Mouse (Mus musculus): ENCODE measurements around the gene Ssb.
A peak's percentile ranks its signal among the peaks of the same experiment; 100 is the strongest.
"Not testable (repeated sequence)": the region's sequence is repeated elsewhere in the genome, so short reads cannot be mapped to it uniquely, and the experiment has no call there.

Gene Ssb

DNA sequence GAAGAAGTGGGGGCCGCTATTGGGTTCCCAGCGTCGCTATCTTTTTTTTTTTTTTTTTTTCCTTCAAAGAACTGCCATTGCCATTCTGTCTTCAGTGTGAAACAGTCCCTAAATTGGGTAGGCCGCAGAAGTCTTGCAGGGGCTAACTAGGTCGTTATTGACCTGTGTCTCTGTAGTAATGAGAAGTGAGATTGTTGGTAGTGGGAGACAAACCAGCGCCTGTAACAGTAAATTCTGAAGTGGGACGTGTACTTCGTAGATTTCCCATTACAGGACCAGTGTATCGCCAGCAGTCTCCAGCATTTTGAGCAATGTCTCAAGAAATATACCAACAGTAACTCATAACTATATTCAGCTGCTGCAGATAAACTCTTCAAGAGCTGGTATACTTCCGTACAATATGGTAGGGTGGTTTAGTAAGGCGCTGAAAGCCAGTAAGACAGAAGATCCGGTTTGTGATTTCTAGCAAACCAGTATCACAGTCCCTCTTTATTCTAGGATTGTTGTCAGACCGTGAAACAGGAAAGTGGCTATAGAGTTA, 825 bp downstream of the Ssb start:
- DNase-seq (ENCODE audit: low spot score in 2 of 2), result no peak

DNA sequence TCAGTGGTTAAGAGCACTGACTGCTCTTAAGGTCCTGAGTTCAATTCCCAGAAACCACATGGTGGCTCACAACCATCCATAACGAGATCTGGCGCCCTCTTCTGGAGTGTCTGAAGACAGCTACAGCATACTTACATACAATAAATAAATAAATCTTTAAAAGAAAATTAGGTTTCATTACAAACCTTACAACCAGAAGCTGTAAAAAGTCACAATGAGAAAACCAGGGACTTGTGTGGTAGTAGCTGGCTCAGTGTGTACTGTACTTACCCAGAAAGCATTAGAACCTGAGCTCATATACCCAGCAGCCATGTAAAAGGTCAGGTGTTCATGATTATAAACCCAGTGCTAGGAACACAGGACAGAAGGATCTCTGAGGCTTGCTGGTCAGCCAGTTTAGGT, 22.6 kb downstream of the Ssb start:
- peak in 1 of 2 experiments; percentile 7 for DNase-seq (ENCODE audit: low spot score in 2 of 2)

DNA sequence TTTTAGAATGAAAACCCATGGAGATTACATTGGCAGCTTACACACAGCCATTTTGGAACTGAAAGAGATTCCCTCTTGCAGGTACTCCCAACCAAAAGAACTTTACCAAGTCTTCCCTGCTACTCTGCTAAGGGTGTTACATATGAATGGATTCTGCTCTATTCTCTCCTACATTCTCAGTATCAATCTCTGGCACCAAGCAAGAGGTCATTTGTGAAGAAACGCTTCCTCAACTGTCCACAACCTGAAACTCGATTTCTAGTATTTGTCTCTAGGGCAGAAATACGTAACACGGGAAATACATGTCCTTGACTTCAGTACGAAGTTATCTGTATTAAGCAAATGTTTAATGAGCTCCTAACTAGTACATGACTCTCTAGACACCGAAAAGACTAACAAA, 23.2 kb downstream of the Ssb start:
- no peak for DNase-seq (ENCODE audit: low spot score in 2 of 2)

DNA sequence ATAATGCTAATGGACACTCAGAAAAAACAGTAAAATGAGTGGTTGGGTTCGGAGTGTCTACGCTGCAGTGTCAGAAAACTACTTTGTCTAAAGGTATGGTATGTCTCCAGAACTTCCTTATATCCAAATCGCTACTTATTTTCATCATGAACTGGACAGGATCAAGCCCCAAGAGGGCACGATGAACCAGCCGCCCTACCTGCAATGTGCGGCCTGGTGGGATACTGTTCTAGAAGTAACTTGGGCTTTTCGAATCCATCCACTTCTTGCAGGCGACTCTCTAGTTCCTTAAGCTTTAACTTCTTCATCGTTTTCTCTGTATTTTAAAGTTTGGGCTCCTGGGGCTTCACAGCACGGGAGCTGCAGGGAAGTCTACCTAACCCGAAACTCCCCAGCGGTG, 23.7 kb downstream of the Ssb start:
- peak in 1 of 2 experiments; percentile 15 for DNase-seq (ENCODE audit: low spot score in 2 of 2)

GRCm38 (mm10) chr2:69885451-69886305, 24.3 kb downstream of the Ssb start, which contains the start of gene Mettl5:
Gene Mettl5, minus strand, starts transcription at chr2:69885615.
- DNase-seq (ENCODE audit: low spot score in 2 of 2), result peak; percentile 82 to 87

- no peak for DNase-seq (ENCODE audit: low spot score in 2 of 2)
Measured at GRCm38 (mm10) chr2:69888957-69889356, 27.6 kb downstream of the Ssb start.

DNA sequence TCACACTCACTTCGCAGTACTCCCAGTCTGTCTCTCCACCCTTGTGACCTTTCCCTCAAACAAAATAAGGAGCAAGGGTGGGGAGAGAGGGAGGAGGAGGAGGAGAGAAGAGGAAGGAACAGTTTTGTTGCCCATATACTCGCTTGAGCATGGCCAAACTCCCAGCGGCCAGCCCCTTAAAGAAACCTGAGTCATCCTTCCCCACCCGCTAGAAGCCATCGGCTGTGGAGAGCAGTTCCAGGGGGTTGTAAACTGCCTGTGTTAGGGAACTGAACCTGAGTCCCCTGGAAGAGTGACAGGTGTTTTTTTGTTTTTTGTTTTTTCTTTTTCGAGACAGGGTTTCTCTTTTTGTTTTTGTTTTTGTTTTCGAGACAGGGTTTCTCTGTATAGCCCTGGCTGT, 29.5 kb downstream of the Ssb start:
- no peak for DNase-seq (ENCODE audit: low spot score in 2 of 2)

GRCm38 (mm10) chr2:69893145-69893544, 31.8 kb downstream of the Ssb start:
- DNase-seq (ENCODE audit: low spot score in 2 of 2), result no peak

DNA sequence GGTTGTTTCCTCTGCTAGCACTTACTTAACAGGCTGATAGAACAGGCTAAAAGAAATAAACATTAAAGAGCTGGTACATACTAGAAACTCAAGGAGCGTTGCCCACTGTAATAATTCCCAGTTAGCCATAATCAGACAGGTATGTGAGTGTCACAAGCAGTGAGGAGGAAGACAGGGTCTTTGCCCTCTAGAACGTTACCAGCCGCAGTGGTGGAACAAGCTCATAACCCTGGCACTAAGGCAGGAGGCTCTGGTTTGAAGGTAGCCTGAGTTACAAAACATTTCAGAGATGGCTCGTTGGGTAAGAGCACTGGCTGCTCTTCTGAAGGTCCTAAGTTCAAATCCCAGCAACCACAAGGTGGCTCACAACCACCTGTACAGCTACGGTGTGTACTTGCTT, 32.5 kb downstream of the Ssb start:
- DNase-seq (ENCODE audit: low spot score in 2 of 2), result no peak

DNA sequence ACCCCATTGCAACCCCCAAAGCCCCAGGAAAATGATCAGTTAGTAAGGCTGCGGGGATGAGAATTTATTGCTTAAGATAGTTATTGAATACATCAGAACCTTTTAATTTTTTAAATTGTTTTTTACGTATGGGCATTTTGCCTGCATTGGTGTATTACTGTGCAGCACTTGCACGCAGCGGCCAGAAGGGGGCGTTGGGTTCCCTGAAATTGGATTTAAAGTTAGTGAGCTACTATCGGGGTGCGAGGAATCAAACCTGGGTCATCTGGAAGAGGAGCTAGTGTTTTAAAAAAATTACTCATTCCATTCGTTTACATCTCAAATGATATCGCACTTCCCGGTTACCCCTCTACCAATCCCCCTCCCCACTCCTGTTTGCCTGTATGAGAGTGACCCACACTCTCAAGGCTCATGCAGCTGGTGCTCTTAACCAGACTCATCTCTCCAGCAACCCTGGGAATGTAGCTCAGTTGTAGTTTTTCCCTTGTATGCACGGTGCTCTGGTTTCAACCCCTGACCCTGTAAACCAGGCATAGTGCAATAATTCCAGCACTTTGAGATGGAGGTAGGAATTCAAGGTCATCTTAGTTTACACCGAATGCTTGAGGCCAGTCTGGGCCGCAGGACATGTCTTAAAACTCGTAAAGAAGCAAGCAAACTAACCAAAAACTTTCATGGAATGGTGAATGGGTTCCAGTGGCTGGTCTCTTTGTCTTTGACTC, 34.3 kb downstream of the Ssb start:
- DNase-seq (ENCODE audit: low spot score in 2 of 2), result peak in 1 of 2 experiments; percentile 30

DNA sequence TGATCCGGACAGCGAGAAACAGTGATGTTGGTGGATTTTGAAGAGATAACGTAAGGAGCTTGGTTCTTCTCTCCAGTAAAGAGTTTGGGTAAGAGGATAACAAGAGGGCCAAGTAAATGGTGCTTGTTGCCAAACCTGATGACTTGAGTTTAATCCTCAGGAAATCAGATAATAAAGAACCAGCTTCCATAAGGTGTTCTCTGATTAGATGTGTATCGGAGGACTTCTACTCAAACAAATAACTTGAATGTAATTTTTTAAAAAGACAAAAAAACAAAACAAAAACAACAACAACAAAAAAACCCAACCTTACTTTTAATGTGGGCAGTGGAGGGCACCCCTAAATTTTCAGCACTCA, 34.8 kb downstream of the Ssb start:
- no peak for DNase-seq (ENCODE audit: low spot score in 2 of 2)

DNA sequence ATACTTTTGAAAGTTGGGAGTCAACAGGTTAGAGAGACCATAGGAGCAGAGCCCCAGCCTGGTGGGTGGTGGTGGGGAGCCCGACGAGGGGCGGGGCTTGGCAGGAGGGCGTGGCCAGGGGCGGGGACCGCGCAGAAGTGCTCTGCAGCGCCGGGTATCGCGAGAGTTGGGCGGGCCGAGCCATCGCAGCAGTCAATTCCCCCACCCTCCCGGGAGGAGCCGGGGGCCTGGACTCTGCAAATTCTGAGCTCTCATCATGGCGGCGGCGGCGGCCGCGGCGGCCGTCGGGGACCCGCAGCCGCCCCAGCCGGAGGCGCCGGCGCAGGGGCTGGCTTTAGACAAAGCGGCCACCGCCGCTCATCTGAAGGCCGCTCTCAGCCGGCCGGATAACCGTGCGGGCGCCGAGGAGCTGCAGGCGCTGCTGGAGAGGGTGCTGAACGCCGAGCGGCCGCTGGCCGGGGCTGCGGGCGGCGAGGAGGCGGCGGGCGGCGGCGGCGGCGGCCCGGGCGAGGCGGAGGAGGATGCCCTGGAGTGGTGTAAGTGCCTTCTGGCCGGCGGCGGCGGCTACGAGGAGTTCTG, 35.8 kb downstream of the Ssb start, which contains the start of gene Ubr3:
Gene Ubr3 (plus strand): TSS at position 208 of the 579 bp plus-strand sequence.
- peak; percentile 99 for DNase-seq (ENCODE audit: low spot score in 2 of 2)

DNA sequence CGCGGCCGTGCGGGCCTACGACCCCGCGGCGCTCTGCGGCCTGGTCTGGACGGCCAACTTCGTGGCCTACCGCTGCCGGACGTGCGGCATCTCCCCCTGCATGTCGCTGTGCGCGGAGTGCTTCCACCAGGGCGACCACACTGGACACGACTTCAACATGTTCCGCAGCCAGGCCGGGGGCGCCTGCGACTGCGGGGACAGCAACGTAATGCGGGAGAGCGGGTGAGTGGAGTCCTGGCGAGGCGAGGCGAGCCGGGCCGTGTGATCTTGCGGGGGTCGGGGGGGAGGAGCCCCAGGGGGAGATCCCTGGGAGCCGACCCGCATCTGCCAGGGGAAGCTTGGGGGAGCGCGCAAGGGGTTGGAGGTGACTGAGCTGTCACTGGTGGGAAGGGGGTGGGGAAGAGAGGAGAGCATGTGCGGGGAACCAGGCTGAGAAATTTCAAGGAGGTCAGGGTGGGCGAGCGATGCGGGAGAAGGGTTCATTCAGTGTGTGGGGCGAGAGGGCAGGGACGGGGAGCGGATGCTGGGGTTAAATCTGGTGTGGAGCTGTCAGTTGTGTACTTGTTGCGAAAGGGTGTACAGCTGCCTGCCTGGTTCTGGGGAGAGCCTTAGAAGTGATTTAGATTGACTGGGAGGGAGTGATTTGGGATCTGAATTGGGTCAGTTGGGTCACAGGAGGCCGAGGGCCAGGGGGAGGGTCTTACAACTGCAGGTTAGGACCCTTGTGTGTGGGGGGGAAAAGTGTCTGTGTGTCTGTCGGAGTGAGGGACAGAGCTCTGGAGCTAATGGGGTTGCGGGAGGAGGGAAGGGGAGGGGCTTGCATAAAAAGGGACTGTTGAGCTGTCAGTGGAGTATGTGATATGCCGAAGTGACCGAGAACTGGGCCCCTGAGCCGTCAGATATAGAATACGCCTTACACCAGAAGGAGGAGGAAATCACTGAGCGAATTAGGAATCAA, 36.5 kb downstream of the Ssb start:
- peak; percentile 13 to 37 for DNase-seq (ENCODE audit: low spot score in 2 of 2)

DNA sequence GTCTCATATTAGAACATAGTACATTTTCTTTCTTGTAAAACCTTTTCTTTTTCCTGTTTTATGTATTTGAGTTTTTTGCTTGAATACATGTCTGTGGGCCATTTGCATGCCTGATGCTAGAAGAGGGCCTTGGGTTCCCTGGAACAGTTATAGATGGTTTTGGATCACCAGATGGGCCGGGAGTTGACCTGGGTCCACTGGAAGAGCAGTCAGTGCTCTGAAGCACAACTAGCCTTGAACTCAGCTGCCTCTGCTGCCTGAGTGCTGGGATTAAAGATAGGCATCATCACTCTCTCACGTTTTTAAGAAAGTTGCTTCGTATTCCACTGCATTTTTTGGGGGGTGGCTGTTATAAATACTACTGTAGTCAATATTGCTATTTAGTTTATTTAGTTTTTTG, 42.2 kb downstream of the Ssb start:
- no peak for DNase-seq (ENCODE audit: low spot score in 2 of 2)

DNA sequence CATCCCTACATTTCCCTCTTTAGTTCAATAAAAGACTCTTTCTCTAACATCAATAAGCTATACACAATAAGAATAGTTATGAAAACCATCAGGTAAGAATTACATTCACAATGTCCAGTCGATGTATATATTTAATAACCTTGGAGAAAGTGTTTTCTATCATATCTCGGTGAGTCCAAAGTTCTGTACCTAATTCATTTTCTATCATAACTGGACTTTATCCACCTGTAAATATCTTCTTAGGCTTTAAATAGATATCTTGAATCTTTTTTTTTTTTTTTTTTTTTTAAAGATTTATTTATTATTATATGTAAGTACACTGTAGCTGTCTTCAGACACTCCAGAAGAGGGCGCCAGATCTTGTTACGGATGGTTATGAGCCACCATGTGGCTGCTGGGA, 46.0 kb downstream of the Ssb start:
- DNase-seq (ENCODE audit: low spot score in 2 of 2), result not testable (repeated sequence)

GRCm38 (mm10) chr2:69912801-69913200, 51.4 kb downstream of the Ssb start:
- DNase-seq (ENCODE audit: low spot score in 2 of 2), result no peak

- DNase-seq (ENCODE audit: low spot score in 2 of 2), result no peak
Measured at GRCm38 (mm10) chr2:69917301-69917700, 55.9 kb downstream of the Ssb start.

All from spleen, postnatal 14 days (tissue).